Mouse (Mus musculus): ENCODE measurements around the gene Zfp189.

Zfp189 gene

DNA sequence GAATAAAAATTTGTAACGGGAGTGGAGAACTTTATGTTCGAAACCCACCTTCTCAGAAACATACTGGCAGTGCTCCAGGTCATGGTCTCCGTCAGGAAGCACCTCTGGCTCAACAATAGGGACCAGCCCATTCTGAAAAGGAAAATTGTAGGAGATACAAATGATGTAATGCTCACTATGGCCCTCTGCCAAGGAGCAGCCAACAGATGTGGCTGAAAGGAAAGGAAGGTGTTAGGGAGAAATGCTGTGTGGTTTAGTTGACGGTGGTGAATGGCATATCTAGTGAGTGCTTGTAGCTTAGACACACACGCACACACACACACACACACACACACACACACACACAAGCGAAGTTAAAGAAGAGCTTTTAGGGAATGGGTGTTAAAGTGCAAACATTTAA, 18.7 kb downstream of the Zfp189 start:
- DNase-seq, result no peak

DNA sequence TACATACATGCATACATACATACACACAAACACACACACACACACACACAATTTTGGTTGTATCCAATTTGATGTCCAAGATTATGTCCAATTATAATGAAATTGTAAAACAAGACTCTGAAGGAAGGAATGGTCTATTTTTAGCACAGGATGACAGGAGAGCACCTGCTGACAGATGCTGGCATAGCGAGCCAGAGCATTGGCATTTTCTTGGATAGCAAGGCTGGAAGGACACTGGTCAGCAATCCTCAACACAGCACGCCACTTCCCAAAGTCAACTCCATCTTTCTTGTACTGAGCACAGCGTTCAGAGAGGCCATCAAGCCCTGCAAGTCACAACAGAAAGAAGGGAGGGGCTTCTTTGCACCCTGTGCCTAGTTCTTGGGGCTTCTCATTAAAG, 20.0 kb downstream of the Zfp189 start:
- no peak for DNase-seq

DNA sequence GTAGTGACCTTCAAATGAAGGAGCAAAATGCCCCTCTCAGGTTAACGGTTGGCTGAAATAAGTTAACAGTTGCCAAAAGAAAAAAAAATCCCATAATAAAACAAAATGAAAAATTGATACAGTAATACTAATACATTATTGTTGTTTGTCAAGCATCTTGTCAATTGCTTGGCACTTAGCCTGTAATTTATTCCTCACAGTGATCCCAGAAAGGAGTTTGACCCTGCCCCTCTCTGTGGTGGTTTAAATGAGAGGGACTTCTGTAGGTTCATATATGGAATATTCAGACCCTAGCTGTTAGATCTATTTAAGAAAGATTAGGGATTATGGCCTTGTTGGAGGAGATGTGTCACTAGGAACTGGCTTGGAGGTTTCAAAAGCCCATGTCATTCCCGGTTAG, 25.1 kb downstream of the Zfp189 start:
- DNase-seq, result no peak

DNA sequence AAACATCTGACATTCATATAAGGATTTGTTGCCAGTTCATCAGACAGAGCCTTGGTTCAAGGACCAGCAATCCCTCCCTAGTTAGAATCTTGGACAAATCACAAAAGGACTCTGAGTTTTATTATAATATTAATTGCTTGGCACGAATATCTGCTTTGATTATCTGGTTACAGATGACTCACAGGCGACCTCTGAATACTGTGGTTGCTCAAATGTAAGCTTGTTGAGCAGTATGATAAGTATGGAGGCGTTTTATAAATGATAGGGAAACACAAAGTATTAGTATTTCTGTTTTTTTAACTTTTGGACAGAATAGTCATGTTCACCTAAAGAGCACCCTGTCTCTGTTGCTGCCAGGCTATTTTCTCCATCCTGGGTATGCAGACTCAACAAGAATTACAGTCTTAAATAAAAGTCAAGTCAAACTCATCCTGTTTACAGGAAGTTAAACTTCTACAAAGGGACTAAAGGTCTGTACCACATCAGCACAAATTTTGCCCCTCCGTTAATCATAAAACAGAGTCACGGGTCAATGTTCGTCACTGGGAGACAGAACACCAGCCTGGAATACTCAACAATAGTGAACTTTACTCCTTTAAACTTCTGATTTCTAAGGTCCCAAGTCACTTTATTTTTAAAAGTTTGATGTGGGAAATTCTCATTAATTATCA, 26.0 kb downstream of the Zfp189 start:
- DNase-seq, result no peak

DNA sequence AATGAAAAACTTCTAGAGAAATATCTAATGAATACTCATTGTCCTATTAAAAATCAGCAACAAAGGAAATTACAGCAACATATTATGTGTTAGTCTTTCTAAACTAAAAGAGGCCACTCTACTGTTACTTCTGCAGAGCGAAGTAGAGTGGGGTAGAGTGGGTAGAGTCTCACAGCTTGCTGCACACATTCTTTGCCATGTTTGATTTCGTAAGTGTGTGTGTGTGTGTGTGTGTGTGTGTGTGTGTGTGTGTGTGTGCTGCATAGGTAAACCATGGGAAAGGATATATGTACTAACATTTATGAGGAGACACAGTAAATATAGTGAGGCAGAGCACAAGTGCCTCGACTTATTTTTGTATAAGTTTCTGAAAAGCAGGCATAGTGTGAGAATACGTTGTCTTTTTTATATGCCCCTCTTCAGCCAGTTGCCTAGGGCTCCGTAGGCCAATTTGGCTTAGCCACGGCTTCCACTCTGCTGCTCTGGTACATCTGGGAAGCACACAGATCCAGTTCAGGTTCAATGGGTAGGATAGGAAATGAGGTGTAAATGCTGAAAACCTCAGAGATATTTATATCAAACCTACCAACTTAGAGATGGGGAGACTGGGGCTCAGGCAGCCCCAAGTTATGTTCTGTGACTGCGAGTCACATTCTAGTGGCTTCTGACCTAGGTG, 26.7 kb downstream of the Zfp189 start:
- DNase-seq, result no peak

DNA sequence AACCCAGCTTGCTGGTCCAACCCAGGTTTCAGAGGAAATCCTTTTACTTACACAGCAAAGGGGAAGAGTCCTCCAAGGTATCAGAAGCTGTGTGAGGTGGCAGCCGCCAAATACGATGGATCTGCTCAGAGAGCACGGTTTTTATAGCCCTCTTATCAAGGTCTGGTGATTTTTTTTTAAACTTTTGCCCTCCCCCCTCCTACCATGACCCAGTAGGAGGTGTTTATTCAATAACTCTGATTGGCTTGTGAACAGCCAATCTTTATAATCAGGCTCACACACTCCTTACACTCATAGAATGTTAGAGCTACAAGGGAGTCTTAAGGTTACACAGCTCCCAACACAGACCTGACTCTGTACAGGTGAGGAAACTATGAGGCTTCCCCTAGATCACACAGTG, 28.4 kb downstream of the Zfp189 start, which contains the start of gene Aldob:
Gene Aldob (minus strand): TSS at position 164 of the 400 bp plus-strand sequence.
- DNase-seq, result no peak

DNA sequence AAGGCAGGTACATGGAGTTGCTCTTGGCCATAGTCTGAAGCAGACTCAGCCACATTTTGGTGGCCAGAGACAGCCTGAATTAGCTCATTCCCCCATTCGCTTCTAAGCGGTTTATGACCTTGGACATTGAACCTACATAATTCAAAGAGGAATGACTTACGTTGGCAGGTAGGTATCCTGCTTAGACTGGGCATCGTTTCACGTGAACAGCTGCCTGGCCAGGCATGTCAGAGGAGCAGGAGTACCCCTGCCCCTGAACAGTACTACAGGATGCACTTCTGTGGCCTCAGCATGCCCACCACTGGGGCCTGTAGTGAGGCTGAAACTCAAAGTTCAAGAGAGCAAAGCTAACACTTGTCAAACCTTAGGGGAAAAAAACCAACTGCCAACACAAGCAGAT, 32.4 kb downstream of the Zfp189 start:
- no peak for DNase-seq

DNA sequence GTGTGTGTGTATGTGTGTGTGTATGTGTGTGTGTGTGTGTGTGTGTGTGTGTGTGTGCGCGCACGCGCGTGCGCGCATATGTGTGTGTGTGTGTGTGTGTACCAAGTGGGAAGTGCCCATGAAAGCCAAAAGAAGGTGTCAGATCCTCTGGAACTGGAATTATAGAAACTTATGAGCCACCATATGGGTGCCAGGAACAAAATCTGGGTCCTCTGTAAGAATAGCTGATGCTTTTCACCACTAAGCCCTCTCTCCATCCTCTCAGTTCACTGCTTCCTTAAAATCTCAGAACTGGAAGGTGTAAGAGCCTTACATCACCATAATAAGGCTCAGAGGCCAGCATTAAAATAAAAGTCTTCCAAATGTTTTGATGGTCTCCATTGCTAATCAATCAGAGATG, 36.4 kb downstream of the Zfp189 start:
- DNase-seq, result no peak

DNA sequence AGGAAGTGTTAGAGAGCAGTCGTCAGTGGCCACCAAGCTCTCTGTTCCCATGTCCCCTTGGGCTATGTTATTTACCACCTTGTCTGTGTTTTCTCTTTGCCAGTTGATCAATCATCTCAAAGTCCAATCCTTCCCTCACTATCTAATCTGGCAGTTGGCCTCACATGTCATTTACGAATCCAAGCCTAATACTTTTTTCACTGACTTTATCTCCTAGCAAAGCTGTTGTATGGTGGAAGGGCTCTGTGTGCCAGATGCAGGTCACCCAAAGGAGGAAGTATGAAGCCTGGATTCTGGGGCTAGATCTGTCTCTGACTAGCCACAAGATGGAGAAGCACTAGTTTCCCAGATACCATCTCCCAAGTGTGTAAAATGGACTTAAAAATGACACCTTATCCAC, 37.2 kb downstream of the Zfp189 start:
- DNase-seq, result no peak

DNA sequence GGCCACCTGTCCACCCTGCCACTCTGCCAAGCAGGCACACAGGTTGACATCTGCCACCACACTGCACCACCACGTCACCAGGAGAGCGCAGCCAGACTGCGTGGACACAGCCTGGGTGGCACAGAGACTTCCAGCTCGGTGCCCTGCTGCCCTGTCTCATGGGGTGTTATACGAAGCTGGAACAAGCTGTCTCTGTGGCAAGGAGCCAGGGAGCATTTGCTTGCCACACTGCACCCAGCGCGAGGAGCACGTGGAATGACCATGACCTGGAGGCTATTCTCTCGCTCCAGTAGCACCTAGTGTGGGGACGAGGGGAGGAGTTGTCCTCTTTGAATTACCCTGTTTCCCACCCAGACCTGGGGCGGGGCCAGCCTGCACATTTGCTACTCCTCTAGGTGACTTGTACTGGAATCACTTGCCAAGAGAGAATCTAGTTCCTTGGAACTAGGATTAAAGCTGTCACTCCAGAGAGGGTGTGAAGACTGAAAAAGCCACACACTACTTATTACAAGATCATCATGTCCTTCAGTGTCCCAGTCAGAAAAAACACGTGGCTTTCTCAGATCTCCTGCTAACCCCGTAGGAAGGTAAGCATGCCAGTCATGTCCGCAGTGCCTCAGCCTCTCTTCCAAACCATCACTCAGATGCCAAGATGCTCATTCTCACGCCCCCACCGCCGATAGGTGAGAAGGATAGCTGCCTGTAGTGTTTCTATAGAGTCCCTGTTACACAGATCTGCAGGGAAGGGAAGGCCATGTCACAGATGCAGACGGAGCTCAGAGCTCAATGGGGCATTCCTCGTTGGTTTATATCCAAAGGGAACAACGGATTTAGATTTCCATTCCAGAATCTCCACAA, 39.2 kb downstream of the Zfp189 start:
- peak; percentile 89 for DNase-seq

DNA sequence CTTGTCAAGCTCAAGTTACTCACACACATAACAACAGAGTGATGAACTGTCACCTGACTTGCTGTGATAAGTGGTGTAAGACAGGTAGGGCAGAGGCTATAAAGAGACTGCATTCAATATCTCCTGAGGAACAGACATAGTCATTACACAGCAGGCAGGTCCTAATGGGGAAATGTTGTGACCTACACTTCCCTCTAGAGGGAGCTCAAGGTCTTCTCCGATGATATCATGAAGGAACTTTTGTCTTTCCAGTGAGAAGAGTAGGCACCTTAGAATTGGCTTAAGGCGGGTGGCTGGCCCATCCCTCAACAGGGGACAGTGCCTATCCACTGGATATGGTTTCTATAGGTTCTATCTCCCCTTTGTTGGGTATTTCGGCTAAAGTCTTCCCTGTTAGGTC, 46.6 kb downstream of the Zfp189 start:
- peak; percentile 70 for DNase-seq

DNA sequence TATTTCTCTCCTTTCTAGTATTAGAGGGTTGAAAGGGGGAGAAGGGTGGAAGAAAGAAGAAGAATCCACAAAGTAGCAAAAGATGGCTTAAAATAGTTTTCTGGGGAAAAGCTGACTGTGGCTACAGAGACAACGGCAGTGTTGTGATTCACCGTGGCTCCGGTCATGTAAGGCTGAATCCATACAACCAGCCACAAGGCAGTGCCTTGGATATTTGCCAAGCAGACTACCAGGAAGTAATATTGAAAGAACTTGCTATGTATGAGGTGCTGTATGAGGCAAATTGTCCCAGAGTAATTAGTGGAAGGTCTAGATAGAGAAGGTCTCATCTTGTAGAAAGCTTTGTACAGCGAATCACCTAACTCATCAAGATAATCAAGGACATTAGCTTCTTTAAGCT, 51.2 kb downstream of the Zfp189 start:
- no peak for DNase-seq

All from cerebellum, adult 9-11 months (tissue).